Mouse (Mus musculus): ENCODE data around the gene Myo10.
A peak's percentile ranks its signal among the peaks of the same experiment; 100 is the strongest.

- TF ChIP-seq POLR2A (IDR thresholded peaks at IDR 0.05; ENCODE audit: low read depth, low read length) (no peak), CTCF (conservative IDR thresholded peaks at IDR 0.05; ENCODE audit: insufficient read depth, insufficient read length, low read depth, low read length) (peak; percentile 82)
Measured at GRCm38 (mm10) chr15:25796353-25796752, 174.0 kb downstream of the Myo10 start.

Measured in kidney, adult 2 months (tissue).